Mouse (Mus musculus) layer of hippocampus, postnatal 10 days (tissue): ENCODE measurements around the gene Qrich2. TPM values are rescaled to one million over a fixed set of nuclear protein-coding genes. Genes with fewer than 3 reads are reported as not detected.
"Not testable (repeated sequence)": the region's sequence is repeated elsewhere in the genome, so short reads cannot be mapped to it uniquely, and the experiment has no call there.

Source experiments
- DNase-seq, 2 experiments: peaks; one replicate each; pipeline ENCODE4 v3.0.0; 2021; ENCODE audit warnings: low spot score in 2 of 2
- total RNA-seq, 2 experiments: library from RNA; stranded (reverse); gene quantifications; 2 replicates each; pipeline ENCODE4 v1.2.3; 2021

Gene Qrich2
- total RNA-seq, 2 experiments from 2014 or later = 0.18 TPM; not detected in 1

GRCm38 (mm10) chr11:116412028-116412827 is 53.8 kb downstream of the Qrich2 start:
- DNase-seq = peak in 1 of 2 experiments; percentile 29

DNA sequence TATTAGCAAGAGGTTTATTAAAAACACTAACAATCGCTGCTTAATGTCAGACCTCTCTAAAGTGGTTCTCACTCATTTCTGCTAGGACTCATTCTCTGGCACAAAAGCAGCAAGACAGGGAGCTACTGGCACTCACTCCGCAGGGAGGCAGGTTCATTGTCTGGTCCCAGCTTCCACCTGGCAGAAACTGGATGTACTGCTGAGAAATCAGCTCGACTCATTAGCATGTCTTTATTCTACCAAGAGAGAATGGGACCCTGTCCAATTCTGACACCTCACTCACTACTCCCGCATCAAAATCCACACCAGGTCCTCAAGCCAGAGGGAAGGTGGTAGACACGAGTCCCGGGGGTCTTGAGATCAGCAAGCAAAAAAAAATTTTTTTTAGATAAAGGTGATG is 54.5 kb downstream of the Qrich2 start:
- DNase-seq = no peak

- not testable (repeated sequence) for DNase-seq
Measured at GRCm38 (mm10) chr11:116410415-116410814, 55.6 kb downstream of the Qrich2 start.

- DNase-seq = no peak
Measured at GRCm38 (mm10) chr11:116409008-116409407, 57.0 kb downstream of the Qrich2 start.

DNA sequence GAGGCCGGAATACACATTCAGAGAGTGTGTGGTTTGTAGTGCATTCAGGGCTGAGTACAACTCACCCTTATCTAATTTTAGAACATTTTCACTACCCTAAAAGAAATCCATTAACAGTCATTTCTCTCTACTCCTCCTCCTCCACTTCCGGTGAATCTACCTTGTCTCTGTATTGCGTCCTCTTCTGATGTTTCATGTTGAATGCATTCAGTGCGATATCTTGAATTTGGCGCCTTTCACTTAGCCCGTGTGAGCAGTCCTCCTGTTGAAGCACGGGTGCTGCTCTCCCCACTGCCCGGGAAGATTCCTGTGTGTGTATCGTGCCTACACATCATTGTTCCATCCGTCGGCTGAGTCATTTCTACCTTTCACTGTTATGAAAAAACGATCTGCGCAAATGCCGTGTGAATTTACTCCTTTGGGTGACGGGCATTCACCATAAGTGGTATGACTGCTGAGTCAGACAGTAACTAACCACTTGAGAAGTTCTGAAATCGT is 59.8 kb downstream of the Qrich2 start:
- no peak for DNase-seq

- DNase-seq = no peak
Measured at GRCm38 (mm10) chr11:116405601-116406000, 60.4 kb downstream of the Qrich2 start.

GRCm38 (mm10) chr11:116400560-116400959 is 65.5 kb downstream of the Qrich2 start:
- no peak for DNase-seq

DNA sequence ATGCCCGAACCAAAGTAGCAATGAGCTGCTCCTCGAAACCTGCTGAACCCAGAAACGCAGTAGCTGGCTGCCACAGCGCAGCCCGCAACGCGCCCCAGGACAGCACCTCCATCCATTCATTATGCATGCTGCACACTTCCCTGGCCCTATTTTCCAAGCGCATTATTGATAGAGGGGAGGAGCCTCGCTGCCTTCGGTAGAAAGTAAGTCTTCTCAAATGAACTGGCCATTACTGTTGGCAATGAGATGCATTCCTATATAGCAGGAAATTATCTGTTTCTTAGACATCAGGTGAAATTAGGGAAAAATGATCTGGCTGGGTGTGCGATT is 67.7 kb downstream of the Qrich2 start:
- DNase-seq = no peak

GRCm38 (mm10) chr11:116397517-116398347 is 68.3 kb downstream of the Qrich2 start:
- DNase-seq = no peak

- no peak for DNase-seq
Measured at GRCm38 (mm10) chr11:116396934-116397330, 69.1 kb downstream of the Qrich2 start.

DNA sequence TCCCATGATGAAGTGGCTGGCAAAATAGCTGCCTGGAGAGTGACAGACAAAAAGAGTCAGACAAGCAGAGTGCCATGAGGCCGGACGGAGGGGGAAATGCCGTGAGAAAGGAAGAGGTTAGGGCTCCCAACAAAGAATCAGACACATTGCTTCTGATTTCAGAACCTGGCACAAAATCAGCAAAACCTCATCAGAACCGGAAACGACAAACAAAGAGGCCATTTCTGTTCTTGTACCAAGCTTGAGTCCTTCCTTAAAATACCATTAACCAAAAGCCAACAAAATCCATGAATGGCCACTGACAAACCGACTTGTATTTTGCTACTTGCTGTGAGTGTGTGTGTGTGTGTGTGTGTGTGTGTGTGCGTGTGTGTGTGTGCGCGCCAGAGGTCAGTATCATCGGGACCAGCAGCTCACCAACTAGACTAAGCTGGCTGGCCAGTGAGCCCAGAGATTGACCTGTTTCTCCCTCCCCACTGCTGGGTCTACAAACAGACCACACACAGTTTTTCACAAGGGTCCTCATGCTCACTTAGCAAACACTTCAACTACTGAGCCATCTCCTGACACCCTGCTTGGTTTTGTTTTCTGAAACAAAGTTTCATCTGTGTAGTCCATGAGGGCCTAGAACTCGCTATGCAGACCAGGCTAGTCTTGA is 69.6 kb downstream of the Qrich2 start:
- DNase-seq = no peak

- no peak for DNase-seq
Measured at GRCm38 (mm10) chr11:116394769-116395168, 71.3 kb downstream of the Qrich2 start.

Other genes with a start within 250 kb of the Qrich2 start
- under 1 TPM; 0.57 to 0.65 TPM for gene Evpl, start 228.2 kb downstream of the Qrich2 start, total RNA-seq
- gene Srp68, start 192.0 kb downstream of the Qrich2 start, total RNA-seq = 10 to 100 TPM; 50.5 to 51.9 TPM
- not detected for gene Galr2, start 185.3 kb downstream of the Qrich2 start, total RNA-seq
- gene Exoc7, start 159.0 kb downstream of the Qrich2 start, total RNA-seq = 10 to 100 TPM; 84.6 to 97.9 TPM
- 10 to 100 TPM in 1 of 2 experiments, 1 to 10 TPM in 1; 9.5 to 10.4 TPM for gene Foxj1, start 130.8 kb downstream of the Qrich2 start, total RNA-seq
- 100 to 1,000 TPM; 184 to 186 TPM for gene Rnf157, start 53.2 kb downstream of the Qrich2 start, total RNA-seq
- 10 to 100 TPM; 35.7 to 46.1 TPM for gene Ubald2, start 32.1 kb downstream of the Qrich2 start, total RNA-seq
- gene Prpsap1, start 28.0 kb upstream of the Qrich2 start, total RNA-seq = 10 to 100 TPM; 89.8 to 90.7 TPM
- 1 to 10 TPM; 1.7 to 2.1 TPM for gene Sphk1, start 64.7 kb upstream of the Qrich2 start, total RNA-seq
- 100 to 1,000 TPM; 115 to 118 TPM for gene Ube2o, start 115.2 kb upstream of the Qrich2 start, total RNA-seq
- gene Aanat, start 120.2 kb upstream of the Qrich2 start, total RNA-seq = under 1 TPM in 1 of 2 experiments, not detected in 1; 0.34 TPM
- gene Rhbdf2, start 160.8 kb upstream of the Qrich2 start, total RNA-seq = 1 to 10 TPM in 1 of 2 experiments, under 1 TPM in 1; 0.94 to 1.5 TPM
- 1 to 10 TPM; 3.4 to 3.8 TPM for gene Prcd, start 187.3 kb upstream of the Qrich2 start, total RNA-seq
- 10 to 100 TPM; 33.0 to 42.3 TPM for gene Cygb, start 188.1 kb upstream of the Qrich2 start, total RNA-seq